Mouse (Mus musculus) MEL (cell line): ENCODE measurements around the gene Bcl2l14. TPM values are rescaled to one million over a fixed set of nuclear protein-coding genes. Genes with fewer than 3 reads are reported as not detected.

Source experiments
- DNase-seq: peaks from one replicate; pipeline ENCODE4 v3.0.0; 2011; ENCODE audit warnings: low read depth, low spot score
- H3K27ac ChIP-seq: 2 replicates; pipeline ENCODE4 v1.5.1; 2012; ENCODE audit warnings: low read depth, mild to moderate bottlenecking, control low read depth, low read length, moderate library complexity; ENCODE audit not compliant: control insufficient read depth
- H3K27me3 ChIP-seq, 2 experiments: fragments of 150-350 bp in 1 of 2; sonication (generic) in 1 of 2; 2 replicates each; pipeline ENCODE4 v1.6.1; 2012; ENCODE audit warnings: low read length in 2 of 2, mild to moderate bottlenecking in 2 of 2, improper control_type of control experiment in 1 of 2, moderate library complexity in 1 of 2; ENCODE audit not compliant: insufficient read depth in 2 of 2, control insufficient read depth in 1 of 2
- H3K36me3 ChIP-seq, 2 experiments: 2 replicates each; pipeline ENCODE4 v1.6.1; 2012 to 2014; ENCODE audit warnings: low read length in 2 of 2, improper control_type of control experiment in 1 of 2, inconsistent platforms in 1 of 2, mild to moderate bottlenecking in 1 of 2; ENCODE audit not compliant: insufficient read depth in 2 of 2, control insufficient read depth in 1 of 2
- H3K4me1 ChIP-seq, 2 experiments: fragments of 150-350 bp in 1 of 2; sonication (generic) in 1 of 2; 2 replicates each; pipeline ENCODE4 v1.6.1; 2012; ENCODE audit warnings: low read length in 2 of 2, improper control_type of control experiment in 1 of 2, mild to moderate bottlenecking in 1 of 2; ENCODE audit not compliant: insufficient read depth in 2 of 2, control insufficient read depth in 1 of 2
- H3K4me3 ChIP-seq, 2 experiments: fragments of 150-350 bp in 1 of 2; sonication (generic) in 1 of 2; 2 replicates each; pipeline ENCODE4 v1.5.1; 2012; ENCODE audit warnings: low read depth in 2 of 2, low read length in 2 of 2, mild to moderate bottlenecking in 2 of 2, moderate library complexity in 2 of 2, control low read depth in 1 of 2, improper control_type of control experiment in 1 of 2; ENCODE audit not compliant: control insufficient read depth in 1 of 2, insufficient read depth in 1 of 2
- H3K79me2 ChIP-seq: 2 replicates; pipeline ENCODE4 v1.6.1; 2012; ENCODE audit warnings: mild to moderate bottlenecking, low read length, moderate library complexity; ENCODE audit not compliant: control insufficient read depth, poor library complexity, insufficient read depth
- H3K9ac ChIP-seq: 2 replicates; pipeline ENCODE4 v1.6.1; 2012; ENCODE audit warnings: low read depth, mild to moderate bottlenecking, control low read depth, low read length, moderate library complexity; ENCODE audit not compliant: control insufficient read depth, poor library complexity, severe bottlenecking
- H3K9me3 ChIP-seq: fragments of 150-350 bp; sonication (generic); replicated peaks from 2 replicates; pipeline ENCODE4 v1.6.1; 2012; ENCODE audit warnings: mild to moderate bottlenecking, low read length, improper control_type of control experiment, moderate library complexity; ENCODE audit not compliant: insufficient read depth
- BHLHE40 ChIP-seq: IDR thresholded peaks from 2 replicates; pipeline ENCODE4 v1.6.1; 2012; ENCODE audit warnings: low read depth, mild to moderate bottlenecking, inconsistent platforms, low read length, improper control_type of control experiment, borderline replicate concordance
- CHD1 ChIP-seq: IDR thresholded peaks from 2 replicates; pipeline ENCODE4 v1.6.1; 2012; ENCODE audit warnings: low read depth, mild to moderate bottlenecking, inconsistent platforms, low read length, improper control_type of control experiment
- CHD2 ChIP-seq: IDR thresholded peaks from 2 replicates; pipeline ENCODE4 v1.6.1; 2011; ENCODE audit warnings: low read length, improper control_type of control experiment
- E2F4 ChIP-seq: IDR thresholded peaks from 2 replicates; pipeline ENCODE4 v1.6.1; 2011; ENCODE audit warnings: low read depth, low read length, improper control_type of control experiment, borderline replicate concordance
- ELF1 ChIP-seq: IDR thresholded peaks from 2 replicates; pipeline ENCODE4 v1.6.1; 2014; ENCODE audit warnings: low read depth, mild to moderate bottlenecking, inconsistent platforms, low read length, improper control_type of control experiment, moderate library complexity
- EP300 ChIP-seq, 2 experiments: IDR thresholded peaks; 2 replicates each; pipeline ENCODE4 v1.6.1; 2011; ENCODE audit warnings: improper control_type of control experiment in 2 of 2, low read length in 2 of 2, low read depth in 1 of 2, mild to moderate bottlenecking in 1 of 2
- ETS1 ChIP-seq: IDR thresholded peaks from 2 replicates; pipeline ENCODE4 v1.6.1; 2012; ENCODE audit warnings: low read depth, mild to moderate bottlenecking, inconsistent platforms, low read length, improper control_type of control experiment, moderate library complexity
- GATA1 ChIP-seq: IDR thresholded peaks from 2 replicates; pipeline ENCODE4 v1.6.1; 2011; ENCODE audit warnings: low read depth, low read length, improper control_type of control experiment
- HCFC1 ChIP-seq: IDR thresholded peaks from 2 replicates; pipeline ENCODE4 v1.6.1; 2012; ENCODE audit warnings: low read depth, mild to moderate bottlenecking, inconsistent platforms, low read length, improper control_type of control experiment, moderate library complexity
- MAFK ChIP-seq: IDR thresholded peaks from 2 replicates; pipeline ENCODE4 v1.6.1; 2011; ENCODE audit warnings: low read depth, mild to moderate bottlenecking, low read length, improper control_type of control experiment, borderline replicate concordance
- MAZ ChIP-seq: IDR thresholded peaks from 2 replicates; pipeline ENCODE4 v1.6.1; 2012; ENCODE audit warnings: low read depth, mild to moderate bottlenecking, inconsistent platforms, low read length, improper control_type of control experiment
- MEF2A ChIP-seq: IDR thresholded peaks from 2 replicates; pipeline ENCODE4 v1.6.1; 2014; ENCODE audit warnings: low read depth, mild to moderate bottlenecking, inconsistent platforms, low read length, improper control_type of control experiment; ENCODE audit not compliant: poor library complexity, insufficient replicate concordance, severe bottlenecking; ENCODE audit errors: extremely low read depth
- MXI1 ChIP-seq: IDR thresholded peaks from 2 replicates; pipeline ENCODE4 v1.6.1; 2011; ENCODE audit warnings: mild to moderate bottlenecking, low read depth, low read length, improper control_type of control experiment
- MYB ChIP-seq: IDR thresholded peaks from 2 replicates; pipeline ENCODE4 v1.6.1; 2011; ENCODE audit warnings: mild to moderate bottlenecking, low read depth, low read length, improper control_type of control experiment
- MYC ChIP-seq: IDR thresholded peaks from 2 replicates; pipeline ENCODE4 v1.6.1; 2011; ENCODE audit warnings: low read depth, mild to moderate bottlenecking, low read length, improper control_type of control experiment, moderate library complexity
- NELFE ChIP-seq: IDR thresholded peaks from 2 replicates; pipeline ENCODE4 v1.6.1; 2011; ENCODE audit warnings: low read depth, low read length, improper control_type of control experiment
- SIN3A ChIP-seq: IDR thresholded peaks from 2 replicates; pipeline ENCODE4 v1.6.1; 2012; ENCODE audit warnings: low read length, improper control_type of control experiment, inconsistent platforms
- TAL1 ChIP-seq: IDR thresholded peaks from 2 replicates; pipeline ENCODE4 v1.6.1; 2012; ENCODE audit warnings: mild to moderate bottlenecking, inconsistent platforms, low read length, moderate library complexity, mixed read lengths
- TBP ChIP-seq: IDR thresholded peaks from 2 replicates; pipeline ENCODE4 v1.8.0; 2011; ENCODE audit warnings: low read depth, low read length, improper control_type of control experiment
- UBTF ChIP-seq: IDR thresholded peaks from 2 replicates; pipeline ENCODE4 v1.6.1; 2012; ENCODE audit warnings: low read depth, mild to moderate bottlenecking, inconsistent platforms, low read length, improper control_type of control experiment, moderate library complexity, borderline replicate concordance; ENCODE audit not compliant: insufficient read depth
- USF1 ChIP-seq: IDR thresholded peaks from 2 replicates; pipeline ENCODE4 v1.6.1; 2014; ENCODE audit warnings: low read depth, mild to moderate bottlenecking, inconsistent platforms, low read length, improper control_type of control experiment, moderate library complexity
- ZC3H11A ChIP-seq: IDR thresholded peaks from 2 replicates; pipeline ENCODE4 v1.6.1; 2012; ENCODE audit warnings: low read depth, mild to moderate bottlenecking, inconsistent platforms, low read length, improper control_type of control experiment
- ZNF384 ChIP-seq: IDR thresholded peaks from 2 replicates; pipeline ENCODE4 v1.6.1; 2012; ENCODE audit warnings: low read depth, mild to moderate bottlenecking, inconsistent platforms, low read length, improper control_type of control experiment
- polyA plus RNA-seq, 2 experiments: library from polyadenylated mRNA; stranded (reverse) in 1 of 2; unstranded in 1 of 2; fragments of >175 nt in 1 of 2; fragments of >200 nt in 1 of 2; gene quantifications; 2 replicates each; pipeline versions ENCODE4 v1.2.1 to v1.2.4; 2012; ENCODE audit warnings: low replicate concordance in 2 of 2, low read depth in 1 of 2; ENCODE audit not compliant: insufficient read length in 2 of 2, insufficient read depth in 1 of 2, missing spikeins in 1 of 2
- total RNA-seq: library from RNA; depleted of rRNA; stranded (reverse); fragments of 300-350 nt; gene quantifications from 2 replicates; pipeline ENCODE4 v1.2.3, GENCODE M21; 2012

The Bcl2l14 gene
- total and polyA plus RNA-seq, 3 experiments, result 0.65 to 1.4 TPM; not detected in 1

GRCm38 (mm10) chr6:134433281-134433680 is 37.2 kb downstream of the Bcl2l14 start:
- no peak for DNase-seq
- TF ChIP-seq ELF1 (no peak), MXI1 (no peak), TBP (no peak), MYC (no peak), UBTF (no peak)
- Histone ChIP-seq H3K36me3 (peaks cover 0 to 22% of the 10 kb centered on the region in 2 experiments; a peak in 2 of 4 replicates), H3K27me3 (no peaks in the 10 kb centered on the region), H3K9me3 (no peaks in the 10 kb centered on the region), H3K9ac (no peak overlapping the region), H3K4me1 (peaks cover 3 to 45% of the 10 kb centered on the region in 2 experiments), H3K27ac (no peak overlapping the region; the same call in 1 of the 2 replicates), H3K79me2 (no peaks in the 10 kb centered on the region), H3K4me3 (no peak overlapping the region)

- Histone ChIP-seq H3K9me3 (no peaks in the 10 kb centered on the region), H3K36me3 (peaks cover 0 to 25% of the 10 kb centered on the region in 2 experiments; a peak in 2 of 4 replicates), H3K4me3 (peak overlapping the region; percentile 35 to 40; a peak in 3 of 4 replicates), H3K4me1 (peaks cover 3 to 48% of the 10 kb centered on the region in 2 experiments), H3K27ac (peak overlapping the region; percentile 98), H3K9ac (peak overlapping the region; percentile 62), H3K79me2 (no peaks in the 10 kb centered on the region), H3K27me3 (no peaks in the 10 kb centered on the region)
- DNase-seq, result peak; percentile 67
- TF ChIP-seq GATA1, result peak; percentile 58
- peak in 1 of 2 experiments; percentile 58; a peak in 2 of 4 replicates for TF ChIP-seq EP300 (IDR thresholded peaks at IDR 0.05; ENCODE audit: low read depth in 1 of 2, low read length in 2 of 2)
- TF ChIP-seq E2F4, result no peak
- peak; percentile 70 for TF ChIP-seq TBP
- TF ChIP-seq ETS1, result peak; percentile 76
These were observed 37.9 kb downstream of the Bcl2l14 start for GRCm38 (mm10) chr6:134434044-134434443.

DNA sequence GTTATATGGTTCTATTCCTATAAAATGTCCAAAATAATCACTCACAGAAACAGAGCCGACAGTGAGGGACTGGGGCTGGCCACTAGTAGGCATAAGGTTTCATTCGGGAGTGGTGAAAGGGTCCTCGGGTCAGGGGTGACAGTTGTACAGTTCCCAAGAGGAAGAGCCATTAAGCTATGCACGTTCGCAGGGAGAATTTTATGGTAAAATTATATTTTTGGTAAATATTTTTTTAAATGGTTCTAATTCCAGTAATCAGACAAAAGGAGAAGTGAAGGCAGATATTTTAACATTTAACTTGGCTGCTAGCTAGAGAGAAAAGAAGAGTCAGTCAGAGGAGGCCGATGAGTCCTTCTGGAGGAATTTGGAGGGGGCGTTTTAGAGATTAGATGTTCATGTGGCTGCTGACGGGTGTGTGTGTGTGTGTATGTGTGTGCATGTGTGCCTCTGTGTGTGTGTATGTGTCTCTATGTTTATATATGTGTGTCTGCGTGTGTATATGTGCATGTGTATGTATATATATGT is 38.8 kb downstream of the Bcl2l14 start:
- peak; percentile 92 for DNase-seq
- Histone ChIP-seq H3K36me3 (peaks cover 0 to 25% of the 10 kb centered on the region in 2 experiments; a peak in 2 of 4 replicates), H3K79me2 (no peaks in the 10 kb centered on the region), H3K27me3 (no peaks in the 10 kb centered on the region), H3K4me1 (peaks cover 3 to 45% of the 10 kb centered on the region in 2 experiments), H3K27ac (peak overlapping the region; percentile 98), H3K9ac (peak overlapping the region; percentile 62), H3K9me3 (no peaks in the 10 kb centered on the region), H3K4me3 (peak overlapping the region; percentile 40 to 64)
- TF ChIP-seq NELFE (no peak), ZNF384 (peak; percentile 63), MXI1 (0 out of 2 replicates have a peak, but pooled peaks have one; percentile 58), ETS1 (peak; percentile 90), ELF1 (no peak), TAL1 (peak; percentile 81), SIN3A (peak; percentile 93), TBP (0 out of 2 replicates have a peak, but pooled peaks have one; percentile 35), HCFC1 (no peak; the same call in 1 of the 2 replicates), MYC (peak; percentile 69; the same call in 1 of the 2 replicates), MAFK (no peak; the same call in 1 of the 2 replicates), CHD2 (no peak), MEF2A (0 out of 2 replicates have a peak, but pooled peaks have one; percentile 58), CHD1 (no peak; the same call in 1 of the 2 replicates), USF1 (peak; percentile 29; the same call in 1 of the 2 replicates), MYB (0 out of 2 replicates have a peak, but pooled peaks have one; percentile 34), MAZ (peak; percentile 65), BHLHE40 (peak; percentile 64; the same call in 1 of the 2 replicates), ZC3H11A (no peak)
